Mouse (Mus musculus) liver, adult 2 months (tissue): ENCODE measurements at regions not wholly inside any gene's neighbourhood (a gene's known extent, or its start where the extent isn't known, plus 50 kb on each side); places are given as distances from the start of the nearest gene placed in this dataset.

Experiments used
- CTCF ChIP-seq: fragments of 200-500 bp; IDR thresholded peaks from 2 replicates; pipeline ENCODE4 v1.5.1; 2011; ENCODE audit warnings: low read depth, low read length, control low read depth
- POLR2A ChIP-seq: fragments of 200-500 bp; IDR thresholded peaks from 2 replicates; pipeline ENCODE4 v1.6.1; 2011; ENCODE audit warnings: low read length, control low read depth; ENCODE audit not compliant: insufficient read depth; ENCODE audit errors: extremely low read depth

GRCm38 (mm10) chr16:46587056-46587455 is 88.7 kb upstream of the Nectin3 start:
- TF ChIP-seq CTCF = no peak
- no peak for TF ChIP-seq POLR2A
